Mouse (Mus musculus): ENCODE measurements around the gene Zfp809.

Gene Zfp809

DNA sequence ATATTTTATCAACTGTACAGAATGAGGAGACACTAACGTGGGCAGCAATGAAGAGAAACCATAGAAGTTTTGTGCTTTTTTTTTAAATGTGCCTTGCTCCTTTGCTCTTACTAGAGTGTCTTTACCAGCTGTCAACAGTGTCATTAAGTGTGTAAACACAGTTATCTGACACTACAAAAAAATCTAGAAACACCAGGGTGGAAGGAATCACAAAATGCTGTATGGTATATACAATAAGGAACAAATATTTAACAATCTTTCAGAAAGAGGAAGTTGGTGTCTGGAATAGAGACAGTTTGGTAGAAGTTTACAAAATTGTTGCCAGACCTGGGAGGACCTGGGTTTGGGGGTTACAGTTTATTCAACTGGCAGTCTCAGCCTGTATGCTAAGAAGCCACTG lies 36.1 kb downstream of the Zfp809 start:
- peak; percentile 49 for DNase-seq (ENCODE audit: extremely low read depth, low read depth)

DNA sequence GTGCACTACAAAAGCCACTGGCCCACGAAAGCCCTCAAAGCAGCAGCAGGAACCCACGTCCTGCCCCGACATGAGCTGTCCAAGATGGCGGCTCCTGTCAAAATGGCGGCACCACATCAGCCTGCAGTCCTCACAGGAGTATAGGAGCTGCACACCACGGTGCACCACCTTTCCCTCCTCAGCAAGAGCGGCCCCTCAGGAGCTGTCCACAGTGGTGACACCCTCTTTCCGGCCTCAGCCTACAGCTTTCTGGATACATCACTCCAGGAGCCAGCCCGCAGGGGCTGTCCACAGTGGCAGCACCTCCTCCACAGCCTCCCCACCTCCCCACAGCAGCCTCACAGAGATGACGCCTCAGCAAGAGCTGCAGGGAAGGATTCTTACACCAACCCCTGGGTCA lies 37.1 kb downstream of the Zfp809 start:
- no peak for DNase-seq (ENCODE audit: extremely low read depth, low read depth)

DNA sequence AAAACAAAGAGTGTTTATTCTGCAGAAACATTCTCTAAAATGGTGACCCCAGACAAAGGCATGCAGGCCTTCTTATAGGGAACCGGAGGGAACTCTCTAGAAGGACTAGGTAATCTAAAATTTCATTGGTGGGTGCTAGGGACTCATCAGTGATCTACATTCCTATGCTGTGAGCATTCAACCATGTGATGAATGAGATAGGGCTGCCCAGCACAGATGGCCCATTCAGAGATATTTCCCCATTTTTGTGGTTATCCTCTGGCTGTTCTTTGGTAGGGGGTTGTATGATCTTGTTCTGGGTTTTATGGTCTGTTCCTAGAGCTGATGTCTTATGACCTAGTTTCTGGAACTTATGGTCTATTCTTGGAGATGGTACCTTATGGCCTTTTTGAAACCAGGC lies 43.4 kb downstream of the Zfp809 start:
- peak; percentile 29 for DNase-seq (ENCODE audit: extremely low read depth, low read depth)

DNA sequence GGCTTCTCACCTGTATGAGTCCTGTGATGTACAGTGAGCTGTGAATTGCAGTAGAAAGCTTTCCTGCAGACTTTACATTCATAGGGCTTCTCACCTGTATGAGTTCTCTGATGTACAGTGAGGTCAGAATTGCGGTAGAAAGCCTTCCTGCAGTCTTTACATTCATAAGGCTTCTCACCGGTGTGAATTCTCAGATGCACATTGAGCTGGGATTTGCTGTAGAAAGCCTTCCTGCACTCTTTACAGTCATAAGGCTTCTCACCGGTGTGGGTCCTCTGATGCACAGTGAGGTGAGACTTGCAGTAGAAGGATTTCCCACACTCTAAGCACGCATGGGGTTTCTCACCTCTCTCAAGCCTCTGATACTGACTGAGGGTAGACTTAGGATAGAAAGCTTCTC lies 53.2 kb downstream of the Zfp809 start:
- no peak for DNase-seq (ENCODE audit: extremely low read depth, low read depth)
